Mouse (Mus musculus) midbrain, embryonic 13.5 days (tissue): ENCODE results near the gene Neurl1a. TPM values are rescaled to one million over a fixed set of nuclear protein-coding genes. Genes with fewer than 3 reads are reported as not detected.

Source experiments
- ATAC-seq: fragments of 200-750 bp; cut with Nextera tagmentation; 2 replicates; pipeline ENCODE4 v1.8.0; 2017; ENCODE audit warnings: mild to moderate bottlenecking, moderate TSS enrichment, moderate library complexity
- H3K27ac ChIP-seq: fragments of 300-500 bp; sonication (generic); 2 replicates; pipeline ENCODE4 v1.5.1; 2015; ENCODE audit warnings: inconsistent platforms, mild to moderate bottlenecking, moderate library complexity
- H3K27me3 ChIP-seq: fragments of 300-500 bp; sonication (generic); 2 replicates; pipeline ENCODE4 v1.6.1; 2015; ENCODE audit warnings: mild to moderate bottlenecking, inconsistent platforms
- H3K36me3 ChIP-seq: fragments of 300-500 bp; sonication (generic); 2 replicates; pipeline ENCODE4 v1.6.1; 2015; ENCODE audit warnings: mild to moderate bottlenecking, inconsistent platforms
- H3K4me1 ChIP-seq: fragments of 300-500 bp; sonication (generic); replicated peaks from 2 replicates; pipeline ENCODE4 v1.6.1; 2015; ENCODE audit warnings: inconsistent platforms
- H3K4me2 ChIP-seq: fragments of 300-500 bp; sonication (generic); replicated peaks from 2 replicates; pipeline ENCODE4 v1.6.1; 2015; ENCODE audit warnings: moderate library complexity, mild to moderate bottlenecking, inconsistent platforms
- H3K4me3 ChIP-seq: fragments of 300-500 bp; sonication (generic); replicated peaks from 2 replicates; pipeline ENCODE4 v1.5.1; 2015; ENCODE audit warnings: mild to moderate bottlenecking, inconsistent platforms
- H3K9ac ChIP-seq: fragments of 300-500 bp; sonication (generic); replicated peaks from 2 replicates; pipeline ENCODE4 v1.6.1; 2015; ENCODE audit warnings: mild to moderate bottlenecking, inconsistent platforms
- H3K9me3 ChIP-seq: fragments of 300-500 bp; sonication (generic); 2 replicates; pipeline ENCODE4 v1.6.1; 2016; ENCODE audit warnings: mild to moderate bottlenecking, inconsistent platforms
- WGBS: fragments of 180-500 bp; shearing (Covaris S2); methylation state at CpG from one replicate; pipeline ENCODE4 v1.1.7; 2015; 5-methylcytosine and 5-hydroxymethylcytosine counted together
- microRNA-seq: library from miRNA; unstranded; fragments of <30 nt; microRNA quantifications from one replicate; pipeline ENCODE4, GENCODE M21; 2016
- polyA plus RNA-seq: library from polyadenylated mRNA; unstranded; fragments of >200 nt; fragmentation: Nextera tagmentation; extraction: Ambion mirVana; gene quantifications from 2 replicates; pipeline ENCODE4 v1.2.1, GENCODE M21; 2015

Neurl1a gene
- polyA plus RNA-seq, 1 experiment from 2014 or later: 5.9 TPM

DNA sequence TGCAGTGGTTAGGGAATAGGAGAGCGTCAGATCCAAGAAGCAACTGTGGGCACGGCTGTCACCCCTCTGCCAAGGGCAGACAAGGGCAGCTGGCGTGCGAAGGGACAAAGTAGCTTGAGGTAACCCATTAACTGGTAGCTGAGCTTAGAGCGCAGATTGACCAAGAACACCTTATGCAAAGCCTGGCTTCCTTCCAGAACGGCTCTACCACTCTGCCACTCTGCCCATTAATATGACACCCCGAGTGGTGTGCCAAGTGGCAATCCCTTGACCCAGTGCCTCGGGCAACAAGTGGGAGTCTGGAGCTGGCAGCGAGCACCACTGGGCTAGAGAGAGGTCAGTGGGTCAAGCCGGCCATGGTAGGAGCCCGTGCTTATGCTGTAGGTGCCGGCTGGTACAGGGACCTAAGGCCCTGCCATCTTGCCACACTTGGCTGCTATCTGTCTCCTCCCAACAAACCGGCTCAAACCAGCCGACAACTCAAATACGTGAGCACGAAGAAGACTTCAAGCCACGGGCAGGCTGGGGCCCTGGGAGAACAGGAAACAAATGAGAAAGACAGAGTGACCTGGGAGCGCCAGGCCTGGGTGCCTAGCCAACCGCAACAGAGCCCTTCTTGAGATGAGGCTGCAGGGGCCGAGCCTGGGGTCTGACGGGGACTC, 123.7 kb downstream of the Neurl1a start:
- Histone ChIP-seq H3K27ac (peak overlapping the region; percentile 78), H3K4me3 (no peak overlapping the region), H3K36me3 (no peaks in the 10 kb centered on the region), H3K9me3 (no peaks in the 10 kb centered on the region), H3K4me1 (peaks cover 25% of the 10 kb centered on the region), H3K27me3 (no peaks in the 10 kb centered on the region), H3K9ac (0 out of 2 replicates have a peak overlapping the region, but pooled peaks have one; percentile 0), H3K4me2 (0 out of 2 replicates have a peak overlapping the region, but pooled peaks have one; percentile 30)
- ATAC-seq: peak; percentile 39; the same call in 1 of the 2 replicates
- 56% methylated on average over 21 of the region's 21 CpGs for WGBS

DNA sequence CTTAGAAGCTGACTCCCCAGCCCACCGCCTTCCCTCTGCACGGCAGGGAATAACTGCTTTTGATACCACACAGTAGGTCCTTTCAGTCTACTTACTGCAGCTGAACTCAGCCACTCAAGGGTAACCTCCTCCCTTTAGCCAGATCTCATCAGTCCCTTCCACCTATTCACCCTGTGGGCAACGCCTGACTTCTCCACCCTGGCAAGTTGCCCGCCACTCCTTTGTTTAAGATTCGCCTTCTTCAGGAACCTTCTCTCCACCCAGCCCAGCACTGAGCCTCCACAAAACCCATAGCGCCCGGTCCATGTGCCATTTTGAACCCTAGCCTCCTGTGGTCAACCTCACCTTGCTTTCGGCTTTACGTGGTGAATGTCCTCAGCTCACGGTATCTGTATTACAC, 124.5 kb downstream of the Neurl1a start:
- H3K4me1 ChIP-seq: peaks cover 25% of the 10 kb centered on the region
- no peak overlapping the region for H3K4me3 ChIP-seq
- no peak for ATAC-seq
- WGBS: 77% methylated on average over 10 of the region's 10 CpGs
- 0 out of 2 replicates have a peak overlapping the region, but pooled peaks have one; percentile 78 for H3K27ac ChIP-seq
- H3K4me2 ChIP-seq: no peak overlapping the region
- no peaks in the 10 kb centered on the region for H3K27me3 ChIP-seq
- H3K36me3 ChIP-seq: no peaks in the 10 kb centered on the region
- no peak overlapping the region for H3K9ac ChIP-seq
- H3K9me3 ChIP-seq: no peaks in the 10 kb centered on the region

GRCm38 (mm10) chr19:47304170-47304745, 125.6 kb downstream of the Neurl1a start:
- Histone ChIP-seq H3K9me3 (no peaks in the 10 kb centered on the region), H3K4me1 (peaks cover 25% of the 10 kb centered on the region), H3K4me2 (no peak overlapping the region), H3K9ac (no peak overlapping the region), H3K27me3 (no peaks in the 10 kb centered on the region), H3K27ac (no peak overlapping the region), H3K4me3 (no peak overlapping the region), H3K36me3 (no peaks in the 10 kb centered on the region)
- ATAC-seq: no peak
- WGBS: 88% methylated on average over 5 of the region's 5 CpGs

GRCm38 (mm10) chr19:47305401-47305800, 126.8 kb downstream of the Neurl1a start:
- no peaks in the 10 kb centered on the region for H3K9me3 ChIP-seq
- H3K36me3 ChIP-seq: no peaks in the 10 kb centered on the region
- no peak for ATAC-seq
- H3K4me3 ChIP-seq: no peak overlapping the region
- peaks cover 25% of the 10 kb centered on the region for H3K4me1 ChIP-seq
- H3K27ac ChIP-seq: no peak overlapping the region
- no peaks in the 10 kb centered on the region for H3K27me3 ChIP-seq
- H3K4me2 ChIP-seq: no peak overlapping the region
- 91% methylated on average over 10 of the region's 10 CpGs for WGBS
- H3K9ac ChIP-seq: no peak overlapping the region

DNA sequence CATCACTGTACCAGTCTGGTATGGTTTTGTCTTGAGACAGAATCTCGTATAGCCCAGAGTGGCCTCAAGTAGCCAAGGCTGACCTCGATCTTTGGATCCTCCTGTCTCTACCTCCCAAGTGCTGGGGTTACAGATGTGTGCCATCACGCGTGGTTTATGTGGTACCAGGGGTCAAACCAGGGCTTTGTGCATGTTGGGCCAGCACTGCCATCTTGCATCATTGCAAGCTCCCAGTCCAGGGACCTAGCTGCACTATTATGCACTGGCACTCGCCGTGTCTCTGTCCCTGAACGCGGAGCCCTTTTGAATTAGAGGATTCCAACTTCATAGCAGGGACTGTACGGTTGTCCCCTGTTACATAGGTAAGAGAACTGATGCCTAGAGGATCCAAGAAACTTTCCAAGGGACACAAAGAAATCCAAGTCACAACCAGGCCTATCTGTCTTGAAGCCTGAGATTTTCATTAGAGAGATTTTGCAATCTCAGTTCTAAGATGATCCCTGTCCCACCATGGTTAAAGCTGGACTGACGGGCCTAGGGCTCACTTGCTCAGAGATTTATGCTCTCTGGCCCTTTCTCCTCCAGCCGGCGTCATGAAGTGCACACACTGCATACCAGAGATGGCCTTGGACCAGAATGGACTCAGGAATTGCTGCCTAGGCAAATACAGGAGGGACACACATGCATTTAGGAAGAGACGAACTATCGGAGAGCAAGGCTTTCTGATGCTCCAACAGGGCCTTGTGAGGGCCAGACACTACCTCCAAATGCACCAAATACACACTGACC, 127.7 kb downstream of the Neurl1a start:
- no peaks in the 10 kb centered on the region for H3K9me3 ChIP-seq
- H3K4me1 ChIP-seq: peaks cover 16% of the 10 kb centered on the region
- H3K36me3 ChIP-seq: no peaks in the 10 kb centered on the region
- H3K27me3 ChIP-seq: no peaks in the 10 kb centered on the region
- H3K4me3 ChIP-seq: no peak overlapping the region
- ATAC-seq: no peak
- no peak overlapping the region for H3K9ac ChIP-seq
- no peak overlapping the region for H3K4me2 ChIP-seq
- WGBS: 93% methylated on average over 14 of the region's 14 CpGs
- H3K27ac ChIP-seq: no peak overlapping the region

DNA sequence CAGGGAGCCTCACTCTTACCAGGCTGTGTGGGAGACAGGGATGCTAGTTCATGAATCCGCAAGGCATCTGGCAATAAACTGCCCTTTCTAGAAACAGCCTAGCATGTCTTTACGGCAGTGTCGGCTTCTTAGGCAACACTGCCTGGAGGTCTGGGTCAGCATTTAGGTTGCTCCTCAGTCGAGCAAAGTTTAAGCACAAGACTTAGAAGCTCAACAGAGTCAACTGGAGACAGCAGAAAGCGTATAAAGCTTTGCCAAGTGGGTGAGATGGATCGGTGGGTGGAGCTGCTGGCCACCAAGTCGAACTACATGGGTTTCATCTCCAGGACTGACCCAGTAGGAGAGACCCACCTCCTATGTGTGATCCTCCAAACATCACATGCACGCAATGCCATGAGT, 128.3 kb downstream of the Neurl1a start:
- WGBS: 92% methylated on average over 8 of the region's 8 CpGs
- Histone ChIP-seq H3K27me3 (no peaks in the 10 kb centered on the region), H3K4me1 (peaks cover 10% of the 10 kb centered on the region), H3K9ac (no peak overlapping the region), H3K4me2 (no peak overlapping the region), H3K27ac (no peak overlapping the region), H3K4me3 (no peak overlapping the region), H3K9me3 (no peaks in the 10 kb centered on the region), H3K36me3 (no peaks in the 10 kb centered on the region)
- no peak for ATAC-seq

Small RNA genes lying within 50 kb of the gene (microRNA-seq; reads per million reads assigned to microRNA genes)
- not detected for gene Mir6995

Other genes starting within 250 kb of the Neurl1a start
- 481 and 511 TPM in 2 replicates for gene Ina, start 164.1 kb upstream of the Neurl1a start, polyA plus RNA-seq
- gene Nt5c2, start 163.7 kb upstream of the Neurl1a start, polyA plus RNA-seq: 96.0 and 97.2 TPM in 2 replicates
- gene Pcgf6, start 127.9 kb upstream of the Neurl1a start, polyA plus RNA-seq: 28.9 and 31.2 TPM in 2 replicates
- 6.9 and 8.0 TPM in 2 replicates for gene Taf5, start 111.1 kb upstream of the Neurl1a start, polyA plus RNA-seq
- 1,460 and 1,506 TPM in 2 replicates for gene Usmg5, start 88.2 kb upstream of the Neurl1a start, polyA plus RNA-seq
- 7.7 and 8.0 TPM in 2 replicates for gene Pdcd11, start 88.1 kb upstream of the Neurl1a start, polyA plus RNA-seq
- gene Calhm2, start 40.5 kb upstream of the Neurl1a start, polyA plus RNA-seq: 0.82 and 1.0 TPM in 2 replicates
- gene Calhm1, start 34.6 kb upstream of the Neurl1a start, polyA plus RNA-seq: not detected in 2 replicates
- gene Calhm3, start 21.1 kb upstream of the Neurl1a start, polyA plus RNA-seq: not detected in 2 replicates